Mouse (Mus musculus): ENCODE data around the gene Gm5294. TPM values are rescaled to one million over a fixed set of nuclear protein-coding genes. Genes with fewer than 3 reads are reported as not detected.

Gene Gm5294
- polyA plus RNA-seq, 1 experiment from 2014 or later: not detected

- ATAC-seq (ENCODE audit: insufficient read depth) (no peak), DNase-seq (peak; percentile 36)
- Histone ChIP-seq H3K27me3 (ENCODE audit: insufficient read depth, low read length) (peaks cover 57% of the 10 kb centered on the region), H3K4me3 (ENCODE audit: low read depth, low read length) (peak overlapping the region; percentile 35), H3K4me1 (ENCODE audit: insufficient read depth) (no peaks in the 10 kb centered on the region), H3K4me2 (peak overlapping the region; percentile 62), H3K9me3 (ENCODE audit: low read depth, low read length) (no peaks in the 10 kb centered on the region), H3K36me3 (ENCODE audit: insufficient read depth) (no peaks in the 10 kb centered on the region), H3K9ac (peak overlapping the region; percentile 38; the same call in 1 of the 2 replicates), H3K27ac (ENCODE audit: low read depth) (no peak overlapping the region)
- WGBS: 2% methylated on average over 39 of the region's 39 CpGs
- TF ChIP-seq CTCF (IDR thresholded peaks at IDR 0.05; ENCODE audit: low read depth): no peak
Measured at GRCm38 (mm10) chr5:138820717-138821332, 945 bp downstream of the Gm5294 start.

GRCm38 (mm10) chr5:138825090-138825489 is 5.2 kb downstream of the Gm5294 start:
- Histone ChIP-seq H3K4me1 (ENCODE audit: insufficient read depth) (no peaks in the 10 kb centered on the region), H3K4me3 (ENCODE audit: low read depth, low read length) (no peak overlapping the region), H3K9me3 (ENCODE audit: low read depth, low read length) (no peaks in the 10 kb centered on the region), H3K27ac (ENCODE audit: low read depth) (no peak overlapping the region), H3K4me2 (no peak overlapping the region), H3K27me3 (ENCODE audit: insufficient read depth, low read length) (peaks cover 43% of the 10 kb centered on the region), H3K9ac (no peak overlapping the region), H3K36me3 (ENCODE audit: insufficient read depth) (no peaks in the 10 kb centered on the region)
- ATAC-seq (ENCODE audit: insufficient read depth): no peak
- TF ChIP-seq CTCF (IDR thresholded peaks at IDR 0.05; ENCODE audit: low read depth): no peak
- no peak for DNase-seq
- whole genome bisulfite sequencing: 54% methylated on average over 3 of the region's 3 CpGs

GRCm38 (mm10) chr5:138833406-138833805 is 13.5 kb downstream of the Gm5294 start:
- Histone ChIP-seq H3K36me3 (ENCODE audit: insufficient read depth) (no peaks in the 10 kb centered on the region), H3K27ac (ENCODE audit: low read depth) (no peak overlapping the region), H3K27me3 (ENCODE audit: insufficient read depth, low read length) (no peaks in the 10 kb centered on the region), H3K9me3 (ENCODE audit: low read depth, low read length) (no peaks in the 10 kb centered on the region), H3K9ac (0 out of 2 replicates have a peak overlapping the region, but pooled peaks have one; percentile 0), H3K4me1 (ENCODE audit: insufficient read depth) (no peaks in the 10 kb centered on the region), H3K4me3 (ENCODE audit: low read depth, low read length) (no peak overlapping the region), H3K4me2 (no peak overlapping the region)
- TF ChIP-seq CTCF (IDR thresholded peaks at IDR 0.05; ENCODE audit: low read depth): no peak
- WGBS: 21% methylated on average over 6 of the region's 6 CpGs
- DNase-seq (peak; percentile 51), ATAC-seq (ENCODE audit: insufficient read depth) (no peak; the same call in 1 of the 2 replicates)

- Histone ChIP-seq H3K4me3 (ENCODE audit: low read depth, low read length) (no peak overlapping the region), H3K9me3 (ENCODE audit: low read depth, low read length) (no peaks in the 10 kb centered on the region), H3K4me1 (ENCODE audit: insufficient read depth) (no peaks in the 10 kb centered on the region), H3K9ac (no peak overlapping the region), H3K4me2 (no peak overlapping the region), H3K27ac (ENCODE audit: low read depth) (no peak overlapping the region), H3K36me3 (ENCODE audit: insufficient read depth) (no peaks in the 10 kb centered on the region), H3K27me3 (ENCODE audit: insufficient read depth, low read length) (no peaks in the 10 kb centered on the region)
- DNase-seq (no peak), ATAC-seq (ENCODE audit: insufficient read depth) (no peak)
- no peak for TF ChIP-seq CTCF (IDR thresholded peaks at IDR 0.05; ENCODE audit: low read depth)
- 50% methylated on average over 3 of the region's 3 CpGs for WGBS
Measured at GRCm38 (mm10) chr5:138834910-138835309, 15.0 kb downstream of the Gm5294 start.

GRCm38 (mm10) chr5:138840981-138841380 is 21.1 kb downstream of the Gm5294 start:
- Histone ChIP-seq H3K4me1 (ENCODE audit: insufficient read depth) (no peaks in the 10 kb centered on the region), H3K27ac (ENCODE audit: low read depth) (no peak overlapping the region), H3K9ac (no peak overlapping the region), H3K4me3 (ENCODE audit: low read depth, low read length) (no peak overlapping the region), H3K9me3 (ENCODE audit: low read depth, low read length) (no peaks in the 10 kb centered on the region), H3K4me2 (no peak overlapping the region), H3K36me3 (ENCODE audit: insufficient read depth) (no peaks in the 10 kb centered on the region), H3K27me3 (ENCODE audit: insufficient read depth, low read length) (no peaks in the 10 kb centered on the region)
- DNase-seq (no peak), ATAC-seq (ENCODE audit: insufficient read depth) (no peak)
- WGBS: 93% methylated on average over 4 of the region's 4 CpGs
- TF ChIP-seq CTCF (IDR thresholded peaks at IDR 0.05; ENCODE audit: low read depth): no peak

GRCm38 (mm10) chr5:138843168-138843824 is 23.4 kb downstream of the Gm5294 start:
- WGBS: 50% methylated on average over 9 of the region's 9 CpGs
- no peak overlapping the region for H3K9ac ChIP-seq
- H3K27me3 ChIP-seq (ENCODE audit: insufficient read depth, low read length): no peaks in the 10 kb centered on the region
- no peak overlapping the region for H3K4me3 ChIP-seq (ENCODE audit: low read depth, low read length)
- H3K4me1 ChIP-seq (ENCODE audit: insufficient read depth): no peaks in the 10 kb centered on the region
- H3K9me3 ChIP-seq (ENCODE audit: low read depth, low read length): no peaks in the 10 kb centered on the region
- DNase-seq: no peak
- TF ChIP-seq CTCF (IDR thresholded peaks at IDR 0.05; ENCODE audit: low read depth): no peak
- H3K27ac ChIP-seq (ENCODE audit: low read depth): no peak overlapping the region
- no peaks in the 10 kb centered on the region for H3K36me3 ChIP-seq (ENCODE audit: insufficient read depth)
- H3K4me2 ChIP-seq: no peak overlapping the region
- peak; percentile 33; the same call in 1 of the 2 replicates for ATAC-seq (ENCODE audit: insufficient read depth)

GRCm38 (mm10) chr5:138846506-138846905 is 26.6 kb downstream of the Gm5294 start:
- Histone ChIP-seq H3K9me3 (ENCODE audit: low read depth, low read length) (no peaks in the 10 kb centered on the region), H3K4me2 (no peak overlapping the region), H3K27me3 (ENCODE audit: insufficient read depth, low read length) (no peaks in the 10 kb centered on the region), H3K9ac (no peak overlapping the region), H3K36me3 (ENCODE audit: insufficient read depth) (no peaks in the 10 kb centered on the region), H3K4me3 (ENCODE audit: low read depth, low read length) (no peak overlapping the region), H3K27ac (ENCODE audit: low read depth) (no peak overlapping the region), H3K4me1 (ENCODE audit: insufficient read depth) (no peaks in the 10 kb centered on the region)
- WGBS: 57% methylated on average over 4 of the region's 4 CpGs
- TF ChIP-seq CTCF (IDR thresholded peaks at IDR 0.05; ENCODE audit: low read depth): no peak
- DNase-seq: no peak
- no peak for ATAC-seq (ENCODE audit: insufficient read depth)

Measured in lung, embryonic 14.5 days (tissue).